Mouse (Mus musculus): ENCODE measurements around the gene Gm11034. TPM values are rescaled to one million over a fixed set of nuclear protein-coding genes. Genes with fewer than 3 reads are reported as not detected.

The Gm11034 gene
- polyA plus RNA-seq, 1 experiment from 2014 or later = not detected

DNA sequence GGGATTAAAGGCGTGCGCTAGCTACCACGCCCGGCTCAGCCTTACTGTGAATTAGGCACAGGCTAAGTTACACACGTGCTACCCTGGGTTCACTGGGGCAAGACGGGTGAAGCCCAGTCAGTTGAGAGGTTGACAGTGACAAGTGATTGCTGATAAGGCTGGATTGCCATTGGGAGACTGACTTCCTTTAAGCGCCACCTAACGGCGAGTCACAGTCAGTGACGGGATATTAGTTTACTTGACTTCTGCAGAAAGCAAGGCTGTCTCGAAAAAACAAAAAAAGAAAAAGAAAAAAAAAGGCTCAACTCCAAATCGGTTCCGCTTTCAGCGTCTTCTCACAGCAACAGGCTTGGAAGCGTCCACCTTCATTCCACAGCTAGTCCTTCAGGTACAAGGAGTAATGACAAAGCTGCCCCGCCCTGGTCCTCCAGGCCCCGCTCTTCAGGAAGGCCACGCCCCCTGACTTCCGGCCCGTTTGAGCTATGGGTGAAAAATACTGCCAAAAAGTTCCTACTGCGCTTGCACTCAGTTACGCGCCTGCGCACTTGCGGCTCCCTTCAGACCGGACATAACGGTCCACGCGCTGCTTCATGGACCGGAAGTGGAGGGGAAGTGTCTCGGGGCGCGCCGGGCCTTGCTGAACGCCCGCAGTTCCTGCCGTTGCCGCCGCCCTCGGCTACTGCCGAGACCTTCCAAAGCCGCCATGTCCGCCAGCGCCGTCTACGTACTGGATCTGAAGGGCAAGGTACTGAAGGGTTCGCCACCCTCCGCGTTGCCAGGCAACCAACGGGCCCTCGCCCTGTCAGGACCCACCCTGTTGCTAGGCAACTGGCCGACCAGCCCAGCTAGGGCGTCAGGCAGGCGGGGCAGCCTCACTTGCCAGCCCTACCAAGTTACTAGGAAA is 26.3 kb upstream of the Gm11034 start, which contains the start of gene Ap1m1:
Gene Ap1m1, plus strand, starts transcription at position 520 of the 904 bp plus-strand sequence.
- WGBS = under 1% methylated on average over 54 of the region's 54 CpGs
- ATAC-seq (ENCODE audit: low FRiP score) = peak; percentile 97
- Histone ChIP-seq H3K4me2 (peak within 1 kb of the TSS; percentile 83), H3K27me3 (no peaks in the 10 kb centered on the region), H3K9ac (peak within 1 kb of the TSS; percentile 77), H3K36me3 (peaks cover 19% of the 10 kb centered on the region), H3K9me3 (no peaks in the 10 kb centered on the region), H3K4me1 (replicated peaks) (peaks cover 30% of the 10 kb centered on the region), H3K4me3 (peak within 1 kb of the TSS; percentile 64), H3K27ac (peak within 1 kb of the TSS; percentile 96)

DNA sequence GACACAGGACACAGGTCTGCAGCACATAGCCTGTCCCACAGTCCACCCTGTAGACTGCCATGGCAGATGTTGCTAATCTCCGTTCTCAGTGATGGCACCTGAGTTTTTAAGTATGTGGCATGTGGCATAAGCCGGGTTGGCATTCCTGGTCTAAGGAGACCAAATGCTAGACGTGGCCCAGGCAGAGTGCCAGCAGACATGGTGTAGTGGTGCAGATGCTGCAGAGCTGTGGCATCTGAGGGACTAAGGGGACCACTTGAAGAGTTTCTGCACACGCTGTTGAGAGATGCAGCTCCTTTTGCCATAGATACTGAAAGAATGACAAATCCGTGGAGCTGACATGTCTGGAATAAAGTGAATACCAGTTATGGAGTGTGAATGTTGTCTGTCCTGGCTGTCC is 9.2 kb upstream of the Gm11034 start:
- Histone ChIP-seq H3K27me3 (peaks cover 2% of the 10 kb centered on the region; the same call in 1 of the 2 replicates), H3K4me3 (no peak overlapping the region), H3K9ac (no peak overlapping the region), H3K4me2 (no peak overlapping the region), H3K27ac (no peak overlapping the region), H3K9me3 (no peaks in the 10 kb centered on the region), H3K4me1 (replicated peaks) (peaks cover 18% of the 10 kb centered on the region), H3K36me3 (peaks cover 32% of the 10 kb centered on the region)
- no peak for ATAC-seq (ENCODE audit: low FRiP score)
- WGBS = 94% methylated on average over 5 of the region's 5 CpGs

DNA sequence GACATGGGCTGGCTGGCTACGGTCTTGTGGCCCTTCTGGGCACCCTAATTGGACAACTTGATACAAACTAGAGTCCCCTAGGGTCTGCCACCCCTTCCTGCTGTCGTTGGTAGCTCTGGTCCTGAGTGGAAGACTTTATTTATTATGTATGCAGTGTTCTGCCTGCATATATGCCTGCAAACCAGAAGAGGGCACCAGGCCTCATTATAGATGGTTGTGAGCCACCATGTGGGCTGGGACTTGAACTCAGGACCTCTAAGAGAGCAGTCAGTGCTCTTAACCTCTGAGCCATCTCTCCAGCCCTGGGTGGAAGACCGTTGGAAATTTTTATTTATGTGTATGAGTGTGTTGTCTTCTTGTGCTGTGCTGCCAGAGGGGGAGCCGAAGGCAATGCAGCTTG is 7.3 kb upstream of the Gm11034 start:
- peak overlapping the region; percentile 97 for H3K4me2 ChIP-seq
- H3K36me3 ChIP-seq = peaks cover 32% of the 10 kb centered on the region
- ATAC-seq (ENCODE audit: low FRiP score) = no peak
- H3K9ac ChIP-seq = no peak overlapping the region
- H3K4me3 ChIP-seq = peak overlapping the region; percentile 90
- peaks cover 20% of the 10 kb centered on the region for H3K27me3 ChIP-seq
- peaks cover 18% of the 10 kb centered on the region for H3K4me1 ChIP-seq (replicated peaks)
- WGBS = 82% methylated on average over 4 of the region's 4 CpGs
- H3K27ac ChIP-seq = no peak overlapping the region
- no peaks in the 10 kb centered on the region for H3K9me3 ChIP-seq

DNA sequence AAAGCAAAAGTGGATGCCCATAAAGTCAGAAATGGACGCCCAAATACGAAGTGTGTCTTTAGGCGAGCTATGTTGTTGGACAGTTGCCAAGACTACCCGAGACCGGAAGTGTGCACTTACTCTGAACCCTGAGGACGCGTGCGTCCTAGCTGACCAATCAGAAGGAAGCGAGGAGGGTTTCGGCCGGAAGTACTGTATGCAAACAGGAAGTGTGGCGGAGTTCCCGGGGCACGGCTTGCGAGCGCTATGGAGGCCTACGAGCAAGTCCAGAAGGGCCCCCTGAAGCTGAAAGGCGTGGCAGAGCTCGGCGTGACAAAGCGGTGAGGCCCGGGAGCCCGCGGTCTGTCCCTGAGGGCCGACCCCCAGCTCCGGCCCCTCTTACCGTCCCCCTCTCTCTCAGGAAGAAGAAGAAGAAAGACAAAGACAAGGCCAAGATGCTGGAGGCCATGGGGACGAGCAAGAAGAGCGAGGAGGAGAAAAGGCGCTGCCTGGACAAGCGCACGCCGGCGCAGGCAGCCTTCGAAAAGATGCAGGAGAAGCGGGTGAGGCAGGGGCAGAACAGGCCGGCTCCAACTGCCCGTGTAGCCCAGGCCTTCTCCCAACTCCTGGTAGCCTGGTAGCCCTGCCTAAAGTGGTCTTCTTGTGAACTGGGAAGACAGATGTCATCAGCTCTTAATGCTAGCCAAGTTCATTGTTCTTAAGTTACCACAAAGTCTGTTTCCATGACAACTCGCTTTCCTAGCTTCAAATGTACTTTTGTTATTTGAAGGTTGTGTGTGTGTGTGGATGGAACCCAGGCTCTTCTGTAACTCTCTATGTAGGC is 6.3 kb upstream of the Gm11034 start, which contains the start of gene Fam32a:
Gene Fam32a, plus strand, starts transcription at position 190 of the 823 bp plus-strand sequence.
- Histone ChIP-seq H3K27ac (peak within 1 kb of the TSS; percentile 84), H3K27me3 (peaks cover 29% of the 10 kb centered on the region), H3K4me3 (peak within 1 kb of the TSS; percentile 90), H3K4me1 (replicated peaks) (peaks cover 18% of the 10 kb centered on the region), H3K4me2 (peak within 1 kb of the TSS; percentile 97), H3K9me3 (no peaks in the 10 kb centered on the region), H3K9ac (peak within 1 kb of the TSS; percentile 88), H3K36me3 (peaks cover 32% of the 10 kb centered on the region)
- WGBS = 11% methylated on average over 39 of the region's 39 CpGs
- ATAC-seq (ENCODE audit: low FRiP score) = peak; percentile 98

DNA sequence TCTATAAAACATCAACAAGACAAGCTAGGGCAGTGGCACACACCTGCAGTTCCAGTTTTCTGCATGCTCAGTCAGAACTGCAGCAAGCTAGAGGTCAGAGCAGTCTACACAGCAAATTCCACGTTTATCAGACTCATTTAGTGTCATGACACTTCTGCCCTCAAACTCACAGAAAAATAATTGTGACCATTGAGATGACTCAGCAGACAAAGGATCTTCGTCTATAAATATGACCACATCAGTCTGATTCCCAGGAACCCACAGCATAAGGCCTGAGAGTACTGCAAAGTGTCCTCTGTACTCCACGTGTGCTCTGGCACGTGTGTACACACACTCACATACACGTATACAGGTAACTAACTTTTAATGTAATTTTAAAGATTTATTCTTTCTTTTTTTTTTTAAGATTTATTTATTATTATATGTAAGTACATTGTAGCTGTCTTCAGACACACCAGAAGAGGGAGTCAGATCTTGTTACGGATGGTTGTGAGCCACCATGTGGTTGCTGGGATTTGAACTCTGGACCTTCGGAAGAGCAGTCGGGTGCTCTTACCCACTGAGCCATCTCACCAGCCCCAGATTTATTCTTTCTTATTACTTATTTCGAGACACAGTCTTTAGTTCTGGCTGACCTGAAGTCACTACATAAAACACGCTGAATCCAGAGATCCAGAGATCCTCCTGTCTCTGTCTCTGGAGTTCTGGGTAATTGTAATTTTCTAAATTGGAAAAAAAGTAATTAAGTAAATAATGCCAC is 5.5 kb upstream of the Gm11034 start:
- Histone ChIP-seq H3K4me2 (peak overlapping the region; percentile 97), H3K9me3 (no peaks in the 10 kb centered on the region), H3K4me3 (peak overlapping the region; percentile 90), H3K36me3 (peaks cover 31% of the 10 kb centered on the region), H3K27ac (no peak overlapping the region), H3K27me3 (peaks cover 30% of the 10 kb centered on the region), H3K9ac (no peak overlapping the region), H3K4me1 (replicated peaks) (peaks cover 18% of the 10 kb centered on the region)
- ATAC-seq (ENCODE audit: low FRiP score) = peak; percentile 49
- WGBS = 84% methylated on average over 9 of the region's 10 CpGs

DNA sequence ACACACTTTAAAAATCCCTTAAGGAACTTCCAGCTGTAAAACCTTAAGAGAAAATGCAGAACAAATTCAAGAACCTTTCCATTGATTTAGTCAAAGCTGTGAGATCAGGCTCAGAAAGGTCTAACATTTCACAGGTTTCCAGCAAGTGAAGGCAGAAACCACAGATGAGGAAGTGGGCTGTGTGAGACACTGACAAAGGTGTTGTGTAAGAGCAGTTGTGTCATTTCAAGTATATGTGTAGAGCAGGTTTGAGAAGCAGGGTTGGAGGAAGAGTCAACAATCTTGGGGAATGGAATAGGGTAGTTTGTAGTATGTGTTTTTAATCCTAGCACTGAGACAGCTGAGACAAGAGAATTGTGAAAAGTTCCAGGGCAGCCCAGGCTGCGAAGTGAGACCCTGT is 2.4 kb upstream of the Gm11034 start:
- H3K9me3 ChIP-seq = no peaks in the 10 kb centered on the region
- no peak overlapping the region for H3K4me3 ChIP-seq
- peaks cover 8% of the 10 kb centered on the region for H3K4me1 ChIP-seq (replicated peaks)
- 31% methylated on average over 1 of the region's 1 CpGs for WGBS
- ATAC-seq (ENCODE audit: low FRiP score) = no peak
- no peaks in the 10 kb centered on the region for H3K36me3 ChIP-seq
- H3K4me2 ChIP-seq = no peak overlapping the region
- no peak overlapping the region for H3K9ac ChIP-seq
- no peak overlapping the region for H3K27ac ChIP-seq
- H3K27me3 ChIP-seq = peaks cover 36% of the 10 kb centered on the region

DNA sequence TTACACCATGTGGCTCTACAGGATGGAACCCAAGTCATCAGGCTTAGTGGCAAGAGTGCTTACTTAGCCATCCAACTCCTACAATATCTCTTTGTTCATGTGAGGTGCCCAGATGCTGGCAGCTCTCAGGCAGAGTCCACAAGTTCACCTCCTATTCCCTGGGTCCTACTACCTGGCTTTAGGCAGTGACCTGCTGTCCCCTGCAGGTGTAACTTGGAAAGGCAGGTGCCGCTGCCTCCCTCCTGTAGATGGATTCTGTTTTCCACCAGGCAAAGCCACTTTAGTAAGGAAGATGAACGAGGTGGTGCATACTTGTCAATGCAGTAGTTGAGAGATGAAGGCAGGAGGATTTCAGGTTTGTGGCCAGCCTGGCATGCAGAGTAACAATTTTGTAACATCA is 1.6 kb upstream of the Gm11034 start:
- H3K4me1 ChIP-seq (replicated peaks) = peaks cover under 1% of the 10 kb centered on the region
- H3K4me3 ChIP-seq = no peak overlapping the region
- no peaks in the 10 kb centered on the region for H3K36me3 ChIP-seq
- H3K27me3 ChIP-seq = peaks cover 36% of the 10 kb centered on the region
- H3K4me2 ChIP-seq = no peak overlapping the region
- 51% methylated on average over 2 of the region's 2 CpGs for WGBS
- ATAC-seq (ENCODE audit: low FRiP score) = no peak
- H3K27ac ChIP-seq = no peak overlapping the region
- no peaks in the 10 kb centered on the region for H3K9me3 ChIP-seq
- H3K9ac ChIP-seq = no peak overlapping the region

DNA sequence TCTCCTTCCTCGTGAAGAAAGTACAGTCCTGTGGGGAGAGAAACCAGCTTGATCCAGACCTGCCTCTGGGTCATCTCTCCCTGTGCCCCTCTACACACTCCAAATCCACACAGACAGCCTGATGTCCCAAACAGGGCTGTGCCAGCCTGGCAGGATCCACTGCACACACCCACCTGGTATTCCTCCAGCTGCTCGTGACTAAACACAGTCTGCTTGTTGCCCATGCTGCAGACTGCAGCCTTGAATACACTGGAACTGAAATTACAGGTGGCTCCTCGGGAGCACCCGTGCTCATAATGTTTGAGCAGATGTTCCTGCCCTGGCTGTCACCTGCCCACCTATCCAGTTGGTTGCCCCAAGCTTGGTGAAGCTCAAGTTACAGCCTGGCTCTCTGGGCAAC is 685 bp downstream of the Gm11034 start, which contains the start of gene Cib3:
Gene Cib3, minus strand, starts transcription at position 87 of the 400 bp plus-strand sequence.
- Histone ChIP-seq H3K4me3 (no peak within 1 kb of the TSS), H3K4me1 (replicated peaks) (no peaks in the 10 kb centered on the region), H3K9me3 (no peaks in the 10 kb centered on the region), H3K4me2 (no peak within 1 kb of the TSS), H3K27ac (no peak within 1 kb of the TSS), H3K9ac (no peak within 1 kb of the TSS), H3K36me3 (no peaks in the 10 kb centered on the region), H3K27me3 (peaks cover 35% of the 10 kb centered on the region)
- 67% methylated on average over 4 of the region's 4 CpGs for WGBS
- no peak for ATAC-seq (ENCODE audit: low FRiP score)

DNA sequence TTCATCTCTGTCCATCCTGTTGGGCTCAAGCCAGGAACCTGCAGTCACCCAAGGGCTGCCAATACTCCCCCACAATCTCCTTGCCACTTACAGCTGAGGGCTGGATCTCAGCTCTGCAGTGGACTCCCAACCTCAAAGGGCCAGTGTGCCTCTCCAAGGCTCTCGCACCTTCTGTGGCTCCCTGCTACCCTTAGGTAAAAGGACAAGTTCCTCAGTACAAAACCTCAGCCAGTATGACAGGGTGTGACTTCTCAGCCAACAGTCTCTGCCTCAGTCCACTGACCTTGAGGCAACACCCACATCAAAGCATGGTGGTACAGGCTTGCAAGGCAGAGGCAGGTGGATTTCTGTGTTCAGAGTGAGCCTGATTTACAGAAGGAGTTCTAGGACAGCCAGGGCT is 1.6 kb downstream of the Gm11034 start:
- H3K27ac ChIP-seq = no peak overlapping the region
- no peak overlapping the region for H3K9ac ChIP-seq
- H3K4me1 ChIP-seq (replicated peaks) = no peaks in the 10 kb centered on the region
- no peaks in the 10 kb centered on the region for H3K36me3 ChIP-seq
- ATAC-seq (ENCODE audit: low FRiP score) = no peak
- no peak overlapping the region for H3K4me2 ChIP-seq
- H3K9me3 ChIP-seq = no peaks in the 10 kb centered on the region
- peaks cover 26% of the 10 kb centered on the region for H3K27me3 ChIP-seq
- WGBS = 91% methylated on average over 1 of the region's 1 CpGs
- no peak overlapping the region for H3K4me3 ChIP-seq

DNA sequence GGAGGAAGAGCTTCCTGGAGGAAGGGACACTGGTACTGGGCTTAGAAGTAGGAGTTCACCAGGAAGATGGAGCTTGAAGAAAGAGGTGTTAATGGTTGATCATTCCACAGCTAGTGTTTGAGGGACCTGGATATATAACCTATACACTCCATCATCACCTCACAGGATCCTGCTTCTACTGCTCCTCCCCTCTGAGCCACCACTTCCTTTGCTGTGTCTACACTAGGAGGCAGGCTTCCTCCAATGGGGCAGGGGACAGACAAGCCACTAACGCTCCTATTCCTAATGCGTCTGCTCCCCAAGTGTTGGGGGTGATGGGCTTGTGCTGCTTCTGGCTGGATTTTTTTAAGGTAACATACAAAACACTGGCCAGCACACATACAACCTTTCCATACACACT is 2.7 kb downstream of the Gm11034 start:
- Histone ChIP-seq H3K4me1 (replicated peaks) (no peaks in the 10 kb centered on the region), H3K27ac (no peak overlapping the region), H3K9me3 (no peaks in the 10 kb centered on the region), H3K36me3 (no peaks in the 10 kb centered on the region), H3K4me2 (no peak overlapping the region), H3K9ac (no peak overlapping the region), H3K4me3 (no peak overlapping the region), H3K27me3 (peaks cover 16% of the 10 kb centered on the region)
- ATAC-seq (ENCODE audit: low FRiP score) = no peak
- 64% methylated on average over 2 of the region's 2 CpGs for WGBS

DNA sequence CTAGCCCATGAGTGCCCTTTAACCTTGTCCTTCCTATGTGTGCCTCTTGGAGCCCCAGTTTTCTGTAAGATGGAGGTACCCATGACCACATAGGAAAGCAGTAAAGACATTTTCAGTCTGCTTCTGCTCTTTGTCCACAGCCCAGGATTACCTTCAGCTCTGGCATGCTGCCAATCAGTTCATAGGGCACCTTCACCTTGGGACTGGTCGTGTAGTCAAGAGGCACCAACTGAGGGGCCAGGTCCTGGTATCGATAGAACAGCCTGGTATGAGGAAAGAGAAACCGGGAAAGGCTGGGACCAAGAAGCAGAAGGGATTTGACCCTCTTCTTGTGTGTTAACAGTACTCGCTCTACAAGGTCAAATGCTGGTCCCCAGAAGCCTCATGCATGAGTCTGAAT is 3.2 kb downstream of the Gm11034 start:
- 76% methylated on average over 4 of the region's 4 CpGs for WGBS

DNA sequence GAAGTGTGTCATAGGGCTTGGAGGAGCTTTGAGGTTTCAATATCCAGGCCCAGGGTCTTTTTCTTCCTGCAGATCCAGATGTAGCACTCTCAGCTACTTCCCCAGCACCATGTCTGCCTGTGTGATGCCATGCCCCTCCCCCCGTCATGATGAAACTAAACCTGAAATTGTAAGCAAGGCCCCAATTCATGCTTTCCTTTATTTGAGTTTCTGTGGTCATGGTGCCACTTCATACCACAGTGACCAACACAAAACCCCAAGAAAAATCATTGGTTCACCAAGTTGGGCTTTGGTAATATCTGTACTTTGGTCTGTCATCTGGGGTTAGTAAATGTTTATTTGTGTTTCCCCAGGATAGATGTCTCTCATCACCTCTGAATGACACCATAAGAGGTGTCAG is 4.9 kb downstream of the Gm11034 start:
- ATAC-seq (ENCODE audit: low FRiP score) = no peak
- no peaks in the 10 kb centered on the region for H3K36me3 ChIP-seq

More for the DNA sequence above, 3.2 kb downstream of the Gm11034 start:
- no peaks in the 10 kb centered on the region for H3K9me3 ChIP-seq
- no peak overlapping the region for H3K9ac ChIP-seq
- H3K27me3 ChIP-seq = peaks cover 12% of the 10 kb centered on the region
- no peak overlapping the region for H3K4me3 ChIP-seq
- no peak for ATAC-seq (ENCODE audit: low FRiP score)
- H3K36me3 ChIP-seq = no peaks in the 10 kb centered on the region
- H3K27ac ChIP-seq = no peak overlapping the region
- no peaks in the 10 kb centered on the region for H3K4me1 ChIP-seq (replicated peaks)
- no peak overlapping the region for H3K4me2 ChIP-seq

More for the DNA sequence above, 4.9 kb downstream of the Gm11034 start:
- no peak overlapping the region for H3K4me3 ChIP-seq
- H3K9me3 ChIP-seq = peaks cover 14% of the 10 kb centered on the region
- no peak overlapping the region for H3K27ac ChIP-seq
- peaks cover 6% of the 10 kb centered on the region for H3K27me3 ChIP-seq
- H3K9ac ChIP-seq = no peak overlapping the region
- WGBS = 77% methylated on average over 1 of the region's 1 CpGs
- H3K4me2 ChIP-seq = no peak overlapping the region
- no peaks in the 10 kb centered on the region for H3K4me1 ChIP-seq (replicated peaks)

All from hindbrain, embryonic 13.5 days (tissue).